Mouse (Mus musculus): ENCODE results near the gene Adipor2. TPM values are rescaled to one million over a fixed set of nuclear protein-coding genes. Genes with fewer than 3 reads are reported as not detected.

The Adipor2 gene
- polyA plus RNA-seq, 1 experiment from 2014 or later = 36.5 TPM

DNA sequence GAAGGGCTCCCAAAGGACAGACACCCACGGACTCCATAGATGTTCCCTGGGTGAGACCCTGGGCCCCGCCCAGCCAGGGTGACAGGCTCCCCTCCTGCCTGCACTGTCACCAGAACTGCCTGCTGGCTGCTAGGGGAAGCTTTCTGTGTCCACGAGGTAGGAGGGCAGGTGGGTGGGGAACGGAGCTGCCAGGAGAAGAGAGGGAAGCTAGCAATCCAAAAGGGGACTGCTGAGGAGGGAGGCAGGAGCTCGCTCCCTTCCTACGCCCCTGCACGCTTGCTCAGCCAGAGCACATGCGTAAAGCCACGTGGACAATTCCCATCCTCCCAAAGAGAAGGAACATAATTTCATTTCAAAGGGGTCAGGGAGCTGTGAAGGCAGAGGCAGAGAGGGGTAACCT, 107.3 kb downstream of the Adipor2 start:
- Histone ChIP-seq H3K9me3 (replicated peaks) (no peaks in the 10 kb centered on the region), H3K4me2 (no peak overlapping the region), H3K4me1 (replicated peaks) (no peaks in the 10 kb centered on the region), H3K4me3 (replicated peaks) (no peak overlapping the region), H3K27me3 (no peaks in the 10 kb centered on the region), H3K9ac (no peak overlapping the region), H3K27ac (replicated peaks) (no peak overlapping the region), H3K36me3 (replicated peaks) (no peaks in the 10 kb centered on the region)
- no peak for ATAC-seq (ENCODE audit: insufficient read depth)
- 50% methylated on average over 9 of the region's 9 CpGs for whole genome bisulfite sequencing (ENCODE audit: insufficient replicate concordance)

DNA sequence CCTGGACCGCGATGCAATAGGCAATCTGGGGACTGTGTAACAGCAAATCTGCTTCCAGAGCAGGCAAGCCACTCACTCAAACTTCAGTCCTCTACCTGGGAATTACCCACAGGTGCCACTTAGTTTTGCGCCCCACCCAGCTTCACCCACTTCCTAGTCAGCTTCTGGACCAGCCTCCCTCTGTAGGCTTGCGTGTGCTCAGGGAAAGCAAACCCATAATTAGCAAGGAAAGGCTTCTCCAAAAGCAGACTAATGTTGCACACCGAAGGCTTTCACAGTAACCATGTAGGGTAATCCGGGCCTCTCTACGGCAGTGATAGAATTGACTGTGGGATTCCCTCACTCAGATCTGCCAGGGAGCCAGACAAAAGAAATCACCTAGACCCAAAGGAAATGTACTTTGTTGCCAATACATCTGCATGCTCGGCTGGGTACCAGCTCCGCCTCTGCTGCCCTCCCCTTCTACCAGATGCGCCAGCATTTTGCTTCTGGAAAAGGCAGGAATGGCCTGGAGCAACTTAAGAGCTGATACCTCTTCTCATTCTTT, 109.6 kb downstream of the Adipor2 start:
- no peaks in the 10 kb centered on the region for H3K4me1 ChIP-seq (replicated peaks)
- no peaks in the 10 kb centered on the region for H3K36me3 ChIP-seq (replicated peaks)
- no peak overlapping the region for H3K27ac ChIP-seq (replicated peaks)
- no peaks in the 10 kb centered on the region for H3K27me3 ChIP-seq
- H3K9ac ChIP-seq = no peak overlapping the region
- no peak overlapping the region for H3K4me3 ChIP-seq (replicated peaks)
- no peaks in the 10 kb centered on the region for H3K9me3 ChIP-seq (replicated peaks)
- no peak overlapping the region for H3K4me2 ChIP-seq
- whole genome bisulfite sequencing (ENCODE audit: insufficient replicate concordance) = 61% methylated on average over 10 of the region's 10 CpGs
- no peak for ATAC-seq (ENCODE audit: insufficient read depth)

DNA sequence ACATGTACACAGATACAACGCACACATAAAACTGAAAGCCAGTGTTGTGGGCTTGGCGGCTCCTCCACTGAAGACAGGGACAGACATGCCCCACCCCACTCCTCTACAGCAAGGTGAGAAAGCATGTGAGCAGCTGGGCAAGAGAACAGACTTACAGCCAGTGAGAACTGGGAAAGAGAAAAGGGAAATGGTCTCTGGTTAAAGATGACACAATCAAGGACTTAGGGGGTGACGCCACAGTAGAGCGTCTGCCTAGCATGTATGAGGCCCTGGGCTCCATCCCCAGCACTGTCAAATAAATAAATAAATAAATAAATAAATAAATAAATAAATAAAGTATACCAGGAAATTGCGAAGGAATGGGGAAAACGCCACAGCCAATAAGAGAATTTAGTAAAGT, 114.2 kb downstream of the Adipor2 start:
- Histone ChIP-seq H3K36me3 (replicated peaks) (no peaks in the 10 kb centered on the region), H3K9me3 (replicated peaks) (no peaks in the 10 kb centered on the region), H3K4me3 (replicated peaks) (no peak overlapping the region), H3K4me1 (replicated peaks) (no peaks in the 10 kb centered on the region), H3K9ac (no peak overlapping the region), H3K4me2 (no peak overlapping the region), H3K27me3 (no peaks in the 10 kb centered on the region), H3K27ac (replicated peaks) (no peak overlapping the region)
- no peak for ATAC-seq (ENCODE audit: insufficient read depth)
- WGBS (ENCODE audit: insufficient replicate concordance) = 63% methylated on average over 6 of the region's 6 CpGs

Other genes starting within 250 kb of the Adipor2 start
- 3.2 and 3.4 TPM in 2 replicates for gene Dcp1b, start 242.5 kb downstream of the Adipor2 start, polyA plus RNA-seq (2015; fragmentation: Nextera tagmentation; extraction: Ambion mirVana)
- 0.41 and 0.44 TPM in 2 replicates for gene Cacna1c, start 221.3 kb downstream of the Adipor2 start, polyA plus RNA-seq (2015; fragmentation: Nextera tagmentation; extraction: Ambion mirVana)
- gene Cacna2d4, start 181.2 kb downstream of the Adipor2 start, polyA plus RNA-seq (2015; fragmentation: Nextera tagmentation; extraction: Ambion mirVana) = not detected in 2 replicates
- 0.15 TPM in 1 of 2 replicates, not detected in the other for gene Lrtm2, start 86.9 kb downstream of the Adipor2 start, polyA plus RNA-seq (2015; fragmentation: Nextera tagmentation; extraction: Ambion mirVana)
- gene Fbxl14, start 62.0 kb upstream of the Adipor2 start, polyA plus RNA-seq (2015; fragmentation: Nextera tagmentation; extraction: Ambion mirVana) = 2.1 and 2.4 TPM in 2 replicates
- 0.30 and 0.41 TPM in 2 replicates for gene Wnt5b, start 126.6 kb upstream of the Adipor2 start, polyA plus RNA-seq (2015; fragmentation: Nextera tagmentation; extraction: Ambion mirVana)

All from liver, embryonic 15.5 days (tissue).